ENCODE assay signal across 8 mouse cellular contexts in genomic region chr5:148310790-148311189, GRCm38 (mm10).
DNase-seq lines count a peak whose midpoint lies in the region; ATAC-seq lines count a peak whose summit lies in the region.

No protein-coding gene starts in this region.

- H3K27me3 ChIP-seq in heart, embryonic 16.5 days (ENCODE audit: control insufficient read depth, insufficient read depth, low read length): no peaks in the 10 kb centered on the region
- no peaks in the 10 kb centered on the region for H3K27me3 ChIP-seq in heart, embryonic 10.5 days (ENCODE audit: insufficient read depth, poor library complexity, severe bottlenecking)
- no peaks in the 10 kb centered on the region for H3K27me3 ChIP-seq in intestine, embryonic 16.5 days (replicated peaks; ENCODE audit: control insufficient read depth, insufficient read depth, low read length)
- no peaks in the 10 kb centered on the region for H3K27me3 ChIP-seq in midbrain, embryonic 10.5 days (ENCODE audit: low read depth, poor library complexity, severe bottlenecking)

- 0 out of 2 replicates have a peak overlapping the region, but pooled peaks have one; percentile 6 for H3K4me3 ChIP-seq in heart, embryonic 16.5 days (ENCODE audit: low read length)
- H3K4me3 ChIP-seq in heart, embryonic 10.5 days: no peak overlapping the region
- H3K4me3 ChIP-seq in intestine, embryonic 16.5 days (ENCODE audit: low read length): 0 out of 2 replicates have a peak overlapping the region, but pooled peaks have one; percentile 12
- H3K4me3 ChIP-seq in midbrain, embryonic 10.5 days: no peak overlapping the region

- no peak overlapping the region for H3K9ac ChIP-seq in heart, embryonic 16.5 days (ENCODE audit: low read length)
- H3K9ac ChIP-seq in intestine, embryonic 16.5 days (ENCODE audit: low read depth, low read length): no peak overlapping the region

- no peaks in the 10 kb centered on the region for H3K9me3 ChIP-seq in heart, embryonic 16.5 days (replicated peaks; ENCODE audit: control insufficient read depth, low read length)
- no peaks in the 10 kb centered on the region for H3K9me3 ChIP-seq in heart, embryonic 10.5 days
- H3K9me3 ChIP-seq in intestine, embryonic 16.5 days (ENCODE audit: control insufficient read depth, low read length): no peaks in the 10 kb centered on the region
- H3K9me3 ChIP-seq in midbrain, embryonic 10.5 days (replicated peaks): 0 out of 2 replicates have a peak, but pooled peaks cover 3% of the 10 kb centered on the region

- peak overlapping the region; percentile 6; the same call in 1 of the 2 replicates for H3K4me2 ChIP-seq in heart, embryonic 16.5 days (ENCODE audit: low read depth, low read length)
- H3K4me2 ChIP-seq in intestine, embryonic 16.5 days (ENCODE audit: low read depth, low read length): no peak overlapping the region

- H3K27ac ChIP-seq in heart, embryonic 16.5 days (ENCODE audit: low read length): no peak overlapping the region
- H3K27ac ChIP-seq in heart, embryonic 10.5 days: no peak overlapping the region
- no peak overlapping the region for H3K27ac ChIP-seq in intestine, embryonic 16.5 days (ENCODE audit: low read length)
- H3K27ac ChIP-seq in midbrain, embryonic 10.5 days (replicated peaks): no peak overlapping the region

- DNase-seq in heart, embryonic 10.5 days (ENCODE audit: low spot score): no peak
- peak; percentile 55 for DNase-seq in ES-CJ7 (ENCODE audit: low read depth, low spot score)
- DNase-seq in skeletal muscle tissue, adult 2 months (ENCODE audit: low read depth, low spot score): peak; percentile 40
- no peak for DNase-seq in ovary, postnatal 10 days (ENCODE audit: low spot score)
- DNase-seq in midbrain, embryonic 10.5 days (ENCODE audit: low spot score): no peak
- DNase-seq in right cerebral cortex, postnatal 36 days (ENCODE audit: low spot score in 2 of 2): no peak

- WGBS in heart, embryonic 16.5 days: 49% methylated on average over 10 of the region's 10 CpGs
- 64% methylated on average over 10 of the region's 10 CpGs for WGBS in heart, embryonic 10.5 days
- WGBS in intestine, embryonic 16.5 days: 60% methylated on average over 10 of the region's 10 CpGs
- 77% methylated on average over 10 of the region's 10 CpGs for WGBS in midbrain, embryonic 10.5 days

- H3K4me1 ChIP-seq in heart, embryonic 16.5 days (ENCODE audit: control insufficient read depth, insufficient read depth, low read length): no peaks in the 10 kb centered on the region
- no peaks in the 10 kb centered on the region for H3K4me1 ChIP-seq in heart, embryonic 10.5 days
- no peaks in the 10 kb centered on the region for H3K4me1 ChIP-seq in intestine, embryonic 16.5 days (ENCODE audit: control insufficient read depth, insufficient read depth, low read length)
- H3K4me1 ChIP-seq in midbrain, embryonic 10.5 days: no peaks in the 10 kb centered on the region

- peak; percentile 66 for ATAC-seq in heart, embryonic 16.5 days (replicated peaks; ENCODE audit: extremely low read depth, insufficient read depth, low FRiP score)
- no peak for ATAC-seq in intestine, embryonic 16.5 days

- peaks cover 25% of the 10 kb centered on the region for H3K36me3 ChIP-seq in heart, embryonic 16.5 days (ENCODE audit: control insufficient read depth, insufficient read depth)
- peaks cover 75% of the 10 kb centered on the region for H3K36me3 ChIP-seq in heart, embryonic 10.5 days
- H3K36me3 ChIP-seq in intestine, embryonic 16.5 days (ENCODE audit: control insufficient read depth, insufficient read depth, low read length): no peaks in the 10 kb centered on the region
- H3K36me3 ChIP-seq in midbrain, embryonic 10.5 days: no peaks in the 10 kb centered on the region

Comparison
In these comparisons a context has a peak if more than half of its experiments do, and no peak if none do; other contexts are left out.
1. H3K4me3 ChIP-seq: peak in heart, embryonic 16.5 days (single experiment) and intestine, embryonic 16.5 days (single experiment); none in heart, embryonic 10.5 days (single experiment) and midbrain, embryonic 10.5 days (single experiment).
2. DNase-seq: peak in ES-CJ7 (single experiment) and skeletal muscle tissue, adult 2 months (single experiment); none in heart, embryonic 10.5 days (single experiment), ovary, postnatal 10 days (single experiment), midbrain, embryonic 10.5 days (single experiment) and right cerebral cortex, postnatal 36 days (0 of 2).